In genomic region chr1:159334157-159334556, GRCm38 (mm10) we compare ENCODE assay signal across 18 mouse cellular contexts.
DNase-seq lines count a peak whose midpoint lies in the region; ATAC-seq lines count a peak whose summit lies in the region.
"Had no signal": no experiment of that assay in that cellular context is flagged by ENCODE, and none has a peak within 500 bp of the region (broad histone marks: within the 10 kb centered on the region; RNA-seq: fewer than 3 reads in every experiment).

No protein-coding gene starts in this region.

- 91% methylated on average over 4 of the region's 4 CpGs for WGBS in limb, embryonic 10.5 days
- 90% methylated on average over 4 of the region's 4 CpGs for WGBS in embryonic facial prominence, embryonic 10.5 days

- H3K36me3 ChIP-seq in limb, embryonic 10.5 days, result peaks cover 78% of the 10 kb centered on the region
- H3K36me3 ChIP-seq in embryonic facial prominence, embryonic 10.5 days (replicated peaks), result peaks cover 87% of the 10 kb centered on the region

- no peak overlapping the region for H3K4me3 ChIP-seq in limb, embryonic 10.5 days
- no peak overlapping the region for H3K4me3 ChIP-seq in embryonic facial prominence, embryonic 10.5 days
- H3K4me3 ChIP-seq: forebrain, embryonic 13.5 days; heart, embryonic 13.5 days had no signal

- H3K27ac ChIP-seq in limb, embryonic 10.5 days, result no peak overlapping the region
- H3K27ac ChIP-seq in embryonic facial prominence, embryonic 10.5 days (replicated peaks), result no peak overlapping the region
- H3K27ac ChIP-seq: forebrain, embryonic 13.5 days; heart, embryonic 13.5 days had no signal

- H3K4me1 ChIP-seq in limb, embryonic 10.5 days, result no peaks in the 10 kb centered on the region
- no peaks in the 10 kb centered on the region for H3K4me1 ChIP-seq in embryonic facial prominence, embryonic 10.5 days
- H3K4me1 ChIP-seq: forebrain, embryonic 13.5 days; heart, embryonic 13.5 days had no signal

- peak; percentile 27 to 31 for DNase-seq in B cell, adult 2 months
- DNase-seq in MEL-GATA-1-ER (ENCODE audit: extremely low read depth, low read depth), result peak; percentile 55
- no peak for DNase-seq in limb, embryonic 10.5 days (ENCODE audit: low spot score)
- no peak for DNase-seq in embryonic facial prominence, embryonic 10.5 days (ENCODE audit: low spot score)
- no peak for DNase-seq in spleen, postnatal 14 days (ENCODE audit: low spot score in 2 of 2)
- DNase-seq in lung, postnatal 4 days, result no peak
- DNase-seq: adrenal gland, postnatal 10 days; cerebellum, adult 11-12 months; cerebellum, adult 9-10 months; cerebellum, postnatal 25 days; forebrain, postnatal 0 days; gastrocnemius, postnatal 14 days; heart, postnatal 36 days had no signal

- peak; percentile 80 for ATAC-seq in megakaryocyte, adult 5-6 weeks (ENCODE audit: poor library complexity, severe bottlenecking)
- ATAC-seq: forebrain, embryonic 13.5 days; forebrain, postnatal 0 days; hindbrain, embryonic 16.5 days; inflammation-experienced regulatory T-cells, adult 6 months had no signal

- H3K9me3 ChIP-seq in limb, embryonic 10.5 days (replicated peaks), result no peaks in the 10 kb centered on the region
- H3K9me3 ChIP-seq in embryonic facial prominence, embryonic 10.5 days, result no peaks in the 10 kb centered on the region
- H3K9me3 ChIP-seq: forebrain, embryonic 13.5 days; heart, embryonic 13.5 days had no signal

- no peaks in the 10 kb centered on the region for H3K27me3 ChIP-seq in limb, embryonic 10.5 days (ENCODE audit: low read depth, poor library complexity, severe bottlenecking)
- no peaks in the 10 kb centered on the region for H3K27me3 ChIP-seq in embryonic facial prominence, embryonic 10.5 days (replicated peaks; ENCODE audit: low read depth, poor library complexity, severe bottlenecking)
- H3K27me3 ChIP-seq: forebrain, embryonic 13.5 days; heart, embryonic 13.5 days had no signal

Comparison
In these comparisons a context has a peak if more than half of its experiments do, and no peak if none do; other contexts are left out.
1. DNase-seq: peak in B cell, adult 2 months (2 of 2) and MEL-GATA-1-ER (single experiment); none in limb, embryonic 10.5 days (single experiment), embryonic facial prominence, embryonic 10.5 days (single experiment), spleen, postnatal 14 days (0 of 2) and lung, postnatal 4 days (0 of 2).